Mouse (Mus musculus): ENCODE results near the gene Fam227b. TPM values are rescaled to one million over a fixed set of nuclear protein-coding genes. Genes with fewer than 3 reads are reported as not detected.

Fam227b gene
- polyA plus RNA-seq, 1 experiment from 2014 or later = not detected

- H3K27me3 ChIP-seq (replicated peaks; ENCODE audit: control insufficient read depth, insufficient read depth, low read length) = no peaks in the 10 kb centered on the region
- H3K36me3 ChIP-seq (ENCODE audit: control insufficient read depth, insufficient read depth, low read length) = peaks cover 6% of the 10 kb centered on the region; the same call in 1 of the 2 replicates
- DNase-seq (ENCODE audit: low spot score) (no peak), ATAC-seq (replicated peaks; ENCODE audit: low FRiP score, low TSS enrichment, low read depth) (no peak)
- 64% methylated on average over 5 of the region's 5 CpGs for WGBS
- no peaks in the 10 kb centered on the region for H3K4me1 ChIP-seq (replicated peaks; ENCODE audit: control insufficient read depth, insufficient read depth, low read length)
- H3K4me3 ChIP-seq (ENCODE audit: low read depth, low read length) = no peak overlapping the region
- H3K4me2 ChIP-seq (ENCODE audit: low read length) = no peak overlapping the region
- no peak overlapping the region for H3K9ac ChIP-seq (ENCODE audit: low read length)
- H3K27ac ChIP-seq (ENCODE audit: low read depth) = no peak overlapping the region
- H3K9me3 ChIP-seq (ENCODE audit: control insufficient read depth, low read length) = no peaks in the 10 kb centered on the region
Observed at GRCm38 (mm10) chr2:125936396-125936795, 215.4 kb downstream of the Fam227b start.

- H3K9me3 ChIP-seq (ENCODE audit: control insufficient read depth, low read length) = no peaks in the 10 kb centered on the region
- no peaks in the 10 kb centered on the region for H3K4me1 ChIP-seq (replicated peaks; ENCODE audit: control insufficient read depth, insufficient read depth, low read length)
- peaks cover 16% of the 10 kb centered on the region; the same call in 1 of the 2 replicates for H3K36me3 ChIP-seq (ENCODE audit: control insufficient read depth, insufficient read depth, low read length)
- no peak overlapping the region for H3K4me2 ChIP-seq (ENCODE audit: low read length)
- H3K27ac ChIP-seq (ENCODE audit: low read depth) = no peak overlapping the region
- DNase-seq (ENCODE audit: low spot score) = no peak
- no peaks in the 10 kb centered on the region for H3K27me3 ChIP-seq (replicated peaks; ENCODE audit: control insufficient read depth, insufficient read depth, low read length)
- no peak overlapping the region for H3K4me3 ChIP-seq (ENCODE audit: low read depth, low read length)
- ATAC-seq (replicated peaks; ENCODE audit: low FRiP score, low TSS enrichment, low read depth) = no peak
- 68% methylated on average over 3 of the region's 3 CpGs for WGBS
- H3K9ac ChIP-seq (ENCODE audit: low read length) = no peak overlapping the region
Observed at GRCm38 (mm10) chr2:125933977-125934376, 217.8 kb downstream of the Fam227b start.

Other genes with a start within 250 kb of the Fam227b start
- 0.17 and 0.22 TPM in 2 replicates for gene Fgf7, start 117.3 kb downstream of the Fam227b start, polyA plus RNA-seq (2014; fragmentation: Nextera tagmentation; extraction: Ambion mirVana)
- gene Dtwd1, start 137 bp upstream of the Fam227b start, polyA plus RNA-seq (2014; fragmentation: Nextera tagmentation; extraction: Ambion mirVana) = 29.2 and 30.3 TPM in 2 replicates
- not detected in 2 replicates for gene Gm17555, start 63.1 kb upstream of the Fam227b start, polyA plus RNA-seq (2014; fragmentation: Nextera tagmentation; extraction: Ambion mirVana)